Mouse (Mus musculus): ENCODE data around the gene Psma3. TPM values are rescaled to one million over a fixed set of nuclear protein-coding genes. Genes with fewer than 3 reads are reported as not detected.
A peak's percentile ranks its signal among the peaks of the same experiment; 100 is the strongest.

Gene Psma3
- polyA plus RNA-seq, 1 experiment from 2014 or later, result 582 TPM

GRCm38 (mm10) chr12:70967581-70967980 lies 6.8 kb upstream of the Psma3 start:
- Histone ChIP-seq H3K9ac (ENCODE audit: low read length) (peak overlapping the region; percentile 83), H3K27me3 (ENCODE audit: control insufficient read depth, insufficient read depth, low read depth, low read length) (no peaks in the 10 kb centered on the region)

GRCm38 (mm10) chr12:70968141-70968790 lies 6.2 kb upstream of the Psma3 start:
- Histone ChIP-seq H3K4me3 (ENCODE audit: low read length) (peak overlapping the region; percentile 76), H3K27ac (ENCODE audit: low read length) (peak overlapping the region; percentile 99), H3K36me3 (ENCODE audit: control insufficient read depth, insufficient read depth, low read length) (peaks cover under 1% of the 10 kb centered on the region), H3K27me3 (ENCODE audit: control insufficient read depth, insufficient read depth, low read depth, low read length) (no peaks in the 10 kb centered on the region), H3K4me1 (replicated peaks; ENCODE audit: control insufficient read depth, insufficient read depth, low read length) (peaks cover 2% of the 10 kb centered on the region; the same call in 1 of the 2 replicates), H3K4me2 (ENCODE audit: low read depth, low read length) (peak overlapping the region; percentile 78), H3K9me3 (ENCODE audit: control insufficient read depth, low read length) (no peaks in the 10 kb centered on the region), H3K9ac (ENCODE audit: low read length) (peak overlapping the region; percentile 83)
- WGBS, result 0% methylated on average over 35 of the region's 35 CpGs
- peak; percentile 89 for ATAC-seq (ENCODE audit: low read depth)

More at GRCm38 (mm10) chr12:70967581-70967980, 6.8 kb upstream of the Psma3 start:
- 33% methylated on average over 8 of the region's 8 CpGs for WGBS
- Histone ChIP-seq H3K4me3 (ENCODE audit: low read length) (peak overlapping the region; percentile 76), H3K27ac (ENCODE audit: low read length) (peak overlapping the region; percentile 99), H3K4me1 (replicated peaks; ENCODE audit: control insufficient read depth, insufficient read depth, low read length) (peaks cover 2% of the 10 kb centered on the region; the same call in 1 of the 2 replicates), H3K36me3 (ENCODE audit: control insufficient read depth, insufficient read depth, low read length) (peaks cover 5% of the 10 kb centered on the region), H3K9me3 (ENCODE audit: control insufficient read depth, low read length) (no peaks in the 10 kb centered on the region), H3K4me2 (ENCODE audit: low read depth, low read length) (peak overlapping the region; percentile 78)
- ATAC-seq (ENCODE audit: low read depth), result no peak

- Histone ChIP-seq H3K4me2 (ENCODE audit: low read depth, low read length) (peak overlapping the region; percentile 78), H3K27ac (ENCODE audit: low read length) (peak overlapping the region; percentile 99), H3K9me3 (ENCODE audit: control insufficient read depth, low read length) (no peaks in the 10 kb centered on the region), H3K4me1 (replicated peaks; ENCODE audit: control insufficient read depth, insufficient read depth, low read length) (peaks cover 2% of the 10 kb centered on the region; the same call in 1 of the 2 replicates), H3K36me3 (ENCODE audit: control insufficient read depth, insufficient read depth, low read length) (no peaks in the 10 kb centered on the region; the same call in 1 of the 2 replicates), H3K4me3 (ENCODE audit: low read length) (peak overlapping the region; percentile 76), H3K9ac (ENCODE audit: low read length) (peak overlapping the region; percentile 83), H3K27me3 (ENCODE audit: control insufficient read depth, insufficient read depth, low read depth, low read length) (no peaks in the 10 kb centered on the region)
- WGBS, result under 1% methylated on average over 15 of the region's 15 CpGs
- peak; percentile 71 for ATAC-seq (ENCODE audit: low read depth)
Measured at GRCm38 (mm10) chr12:70968791-70969307, 5.6 kb upstream of the Psma3 start.

GRCm38 (mm10) chr12:70969485-70970184 lies 4.8 kb upstream of the Psma3 start:
- peak; percentile 8; the same call in 1 of the 2 replicates for ATAC-seq (ENCODE audit: low read depth)
- no peak overlapping the region for H3K9ac ChIP-seq (ENCODE audit: low read length)
- 6% methylated on average over 17 of the region's 17 CpGs for WGBS
- peak overlapping the region; percentile 47 for H3K4me2 ChIP-seq (ENCODE audit: low read depth, low read length)
- H3K27ac ChIP-seq (ENCODE audit: low read length), result peak overlapping the region; percentile 73
- H3K36me3 ChIP-seq (ENCODE audit: control insufficient read depth, insufficient read depth, low read length), result no peaks in the 10 kb centered on the region
- no peaks in the 10 kb centered on the region for H3K9me3 ChIP-seq (ENCODE audit: control insufficient read depth, low read length)
- no peaks in the 10 kb centered on the region for H3K27me3 ChIP-seq (ENCODE audit: control insufficient read depth, insufficient read depth, low read depth, low read length)
- H3K4me3 ChIP-seq (ENCODE audit: low read length), result peak overlapping the region; percentile 35
- H3K4me1 ChIP-seq (replicated peaks; ENCODE audit: control insufficient read depth, insufficient read depth, low read length), result peaks cover 2% of the 10 kb centered on the region; the same call in 1 of the 2 replicates

- ATAC-seq (ENCODE audit: low read depth), result no peak
- WGBS, result 81% methylated on average over 4 of the region's 4 CpGs
- H3K4me3 ChIP-seq (ENCODE audit: low read length), result peak overlapping the region; percentile 81
- no peak overlapping the region for H3K9ac ChIP-seq (ENCODE audit: low read length)
- no peaks in the 10 kb centered on the region for H3K9me3 ChIP-seq (ENCODE audit: control insufficient read depth, low read length)
- no peaks in the 10 kb centered on the region for H3K27me3 ChIP-seq (ENCODE audit: control insufficient read depth, insufficient read depth, low read depth, low read length)
- H3K27ac ChIP-seq (ENCODE audit: low read length), result no peak overlapping the region; the same call in 1 of the 2 replicates
- H3K4me2 ChIP-seq (ENCODE audit: low read depth, low read length), result peak overlapping the region; percentile 53
- H3K36me3 ChIP-seq (ENCODE audit: control insufficient read depth, insufficient read depth, low read length), result no peaks in the 10 kb centered on the region
- H3K4me1 ChIP-seq (replicated peaks; ENCODE audit: control insufficient read depth, insufficient read depth, low read length), result peaks cover 12% of the 10 kb centered on the region
Measured at GRCm38 (mm10) chr12:70973831-70974230, 590 bp upstream of the Psma3 start.

- ATAC-seq (ENCODE audit: low read depth), result no peak
- Histone ChIP-seq H3K36me3 (ENCODE audit: control insufficient read depth, insufficient read depth, low read length) (peaks cover 11% of the 10 kb centered on the region), H3K27ac (ENCODE audit: low read length) (peak overlapping the region; percentile 96), H3K9me3 (ENCODE audit: control insufficient read depth, low read length) (no peaks in the 10 kb centered on the region), H3K4me2 (ENCODE audit: low read depth, low read length) (peak overlapping the region; percentile 74), H3K4me1 (replicated peaks; ENCODE audit: control insufficient read depth, insufficient read depth, low read length) (peaks cover 10% of the 10 kb centered on the region), H3K4me3 (ENCODE audit: low read length) (peak overlapping the region; percentile 81), H3K27me3 (ENCODE audit: control insufficient read depth, insufficient read depth, low read depth, low read length) (no peaks in the 10 kb centered on the region), H3K9ac (ENCODE audit: low read length) (peak overlapping the region; percentile 95)
- 17% methylated on average over 10 of the region's 10 CpGs for WGBS
Measured at GRCm38 (mm10) chr12:70975406-70975805, 985 bp downstream of the Psma3 start.

GRCm38 (mm10) chr12:70975891-70976290 lies 1.5 kb downstream of the Psma3 start:
- H3K9ac ChIP-seq (ENCODE audit: low read length), result peak overlapping the region; percentile 30
- H3K4me2 ChIP-seq (ENCODE audit: low read depth, low read length), result peak overlapping the region; percentile 74
- H3K4me3 ChIP-seq (ENCODE audit: low read length), result peak overlapping the region; percentile 81
- peaks cover 10% of the 10 kb centered on the region for H3K4me1 ChIP-seq (replicated peaks; ENCODE audit: control insufficient read depth, insufficient read depth, low read length)
- ATAC-seq (ENCODE audit: low read depth), result no peak
- 63% methylated on average over 3 of the region's 3 CpGs for WGBS
- no peaks in the 10 kb centered on the region for H3K9me3 ChIP-seq (ENCODE audit: control insufficient read depth, low read length)
- H3K36me3 ChIP-seq (ENCODE audit: control insufficient read depth, insufficient read depth, low read length), result peaks cover 14% of the 10 kb centered on the region
- no peaks in the 10 kb centered on the region for H3K27me3 ChIP-seq (ENCODE audit: control insufficient read depth, insufficient read depth, low read depth, low read length)
- H3K27ac ChIP-seq (ENCODE audit: low read length), result no peak overlapping the region

- Histone ChIP-seq H3K36me3 (ENCODE audit: control insufficient read depth, insufficient read depth, low read length) (peaks cover 14% of the 10 kb centered on the region), H3K9ac (ENCODE audit: low read length) (no peak overlapping the region), H3K4me2 (ENCODE audit: low read depth, low read length) (no peak overlapping the region), H3K27ac (ENCODE audit: low read length) (no peak overlapping the region), H3K27me3 (ENCODE audit: control insufficient read depth, insufficient read depth, low read depth, low read length) (no peaks in the 10 kb centered on the region), H3K4me3 (ENCODE audit: low read length) (no peak overlapping the region), H3K4me1 (replicated peaks; ENCODE audit: control insufficient read depth, insufficient read depth, low read length) (peaks cover 10% of the 10 kb centered on the region), H3K9me3 (ENCODE audit: control insufficient read depth, low read length) (no peaks in the 10 kb centered on the region)
- WGBS, result 89% methylated on average over 7 of the region's 7 CpGs
- ATAC-seq (ENCODE audit: low read depth), result no peak
Measured at GRCm38 (mm10) chr12:70978345-70978744, 3.9 kb downstream of the Psma3 start.
